Mouse (Mus musculus) MEL (cell line): ENCODE measurements around the gene Zfp64.

Source experiments
- CHD2 ChIP-seq: IDR thresholded peaks from 2 replicates; pipeline ENCODE4 v1.6.1; 2011; ENCODE audit warnings: low read length, improper control_type of control experiment
- CTCF ChIP-seq, 3 experiments: IDR thresholded peaks in 2 of 3; conservative IDR thresholded peaks in 1 of 3; 2 replicates each; pipeline ENCODE4 v1.5.1; 2011 to 2012; ENCODE audit warnings: low read length in 3 of 3, low read depth in 2 of 3, mild to moderate bottlenecking in 2 of 3, improper control_type of control experiment in 1 of 3, inconsistent platforms in 1 of 3, mixed read lengths in 1 of 3, moderate library complexity in 1 of 3; ENCODE audit not compliant: control insufficient read depth in 1 of 3, insufficient read depth in 1 of 3, poor library complexity in 1 of 3, severe bottlenecking in 1 of 3
- ETS1 ChIP-seq: IDR thresholded peaks from 2 replicates; pipeline ENCODE4 v1.6.1; 2012; ENCODE audit warnings: low read depth, mild to moderate bottlenecking, inconsistent platforms, low read length, improper control_type of control experiment, moderate library complexity
- MAFK ChIP-seq: IDR thresholded peaks from 2 replicates; pipeline ENCODE4 v1.6.1; 2011; ENCODE audit warnings: low read depth, mild to moderate bottlenecking, low read length, improper control_type of control experiment, borderline replicate concordance
- MAX ChIP-seq: IDR thresholded peaks from 2 replicates; pipeline ENCODE4 v1.6.1; 2011; ENCODE audit warnings: low read length, improper control_type of control experiment
- MAZ ChIP-seq: IDR thresholded peaks from 2 replicates; pipeline ENCODE4 v1.6.1; 2012; ENCODE audit warnings: low read depth, mild to moderate bottlenecking, inconsistent platforms, low read length, improper control_type of control experiment
- MXI1 ChIP-seq: IDR thresholded peaks from 2 replicates; pipeline ENCODE4 v1.6.1; 2011; ENCODE audit warnings: mild to moderate bottlenecking, low read depth, low read length, improper control_type of control experiment
- NELFE ChIP-seq: IDR thresholded peaks from 2 replicates; pipeline ENCODE4 v1.6.1; 2011; ENCODE audit warnings: low read depth, low read length, improper control_type of control experiment
- POLR2A ChIP-seq, 2 experiments: IDR thresholded peaks; 2 replicates each; pipeline ENCODE4 v1.6.1; 2011 to 2012; ENCODE audit warnings: low read length in 2 of 2, mild to moderate bottlenecking in 2 of 2, control low read depth in 1 of 2, improper control_type of control experiment in 1 of 2, low read depth in 1 of 2, moderate library complexity in 1 of 2; ENCODE audit not compliant: control insufficient read depth in 1 of 2, insufficient read depth in 1 of 2, poor library complexity in 1 of 2
- SMC3 ChIP-seq: IDR thresholded peaks from 2 replicates; pipeline ENCODE4 v1.6.1; 2011; ENCODE audit warnings: low read depth, low read length, improper control_type of control experiment
- ZC3H11A ChIP-seq: IDR thresholded peaks from 2 replicates; pipeline ENCODE4 v1.6.1; 2012; ENCODE audit warnings: low read depth, mild to moderate bottlenecking, inconsistent platforms, low read length, improper control_type of control experiment
- ZNF384 ChIP-seq: IDR thresholded peaks from 2 replicates; pipeline ENCODE4 v1.6.1; 2012; ENCODE audit warnings: low read depth, mild to moderate bottlenecking, inconsistent platforms, low read length, improper control_type of control experiment

- TF ChIP-seq MXI1, result no peak
- TF ChIP-seq CTCF (IDR thresholded peaks at IDR 0.05 in 2 of 3, conservative IDR thresholded peaks at IDR 0.05 in 1 of 3; ENCODE audit: control insufficient read depth in 1 of 3, insufficient read depth in 1 of 3, low read depth in 2 of 3, low read length in 3 of 3, poor library complexity in 1 of 3, severe bottlenecking in 1 of 3), result no peak
- no peak for TF ChIP-seq POLR2A (IDR thresholded peaks at IDR 0.05; ENCODE audit: control insufficient read depth in 1 of 2, insufficient read depth in 1 of 2, low read depth in 1 of 2, low read length in 2 of 2, poor library complexity in 1 of 2)
- TF ChIP-seq CHD2, result no peak
- TF ChIP-seq SMC3, result no peak
- no peak for TF ChIP-seq ZC3H11A
- no peak for TF ChIP-seq ETS1
- no peak for TF ChIP-seq MAZ
- no peak for TF ChIP-seq ZNF384
- no peak for TF ChIP-seq MAX
- no peak for TF ChIP-seq MAFK
- TF ChIP-seq NELFE, result no peak
These were observed 88.4 kb downstream of the Zfp64 start for GRCm38 (mm10) chr2:168866942-168867341.
